Mouse (Mus musculus) limb, embryonic 15.5 days (tissue): ENCODE data around the gene P2rx4. TPM values are rescaled to one million over a fixed set of nuclear protein-coding genes. Genes with fewer than 3 reads are reported as not detected.

Source experiments
- microRNA-seq: library from miRNA; unstranded; fragments of <30 nt; microRNA quantifications from one replicate; pipeline ENCODE4, GENCODE M21; 2016
- polyA plus RNA-seq: library from polyadenylated mRNA; unstranded; fragments of >200 nt; fragmentation: Nextera tagmentation; extraction: Ambion mirVana; gene quantifications from 2 replicates; pipeline ENCODE4 v1.2.1, GENCODE M21; 2015

The P2rx4 gene
- polyA plus RNA-seq, 1 experiment from 2014 or later = 27.8 TPM

Small RNAs within 50 kb of the gene (microRNA-seq; reads per million reads assigned to microRNA genes)
- not detected for gene Mir8115

Other genes with a start within 250 kb of the P2rx4 start
- 29.1 and 29.2 TPM in 2 replicates for gene Atp2a2, start 205.3 kb upstream of the P2rx4 start, polyA plus RNA-seq
- gene Ift81, start 93.0 kb upstream of the P2rx4 start, polyA plus RNA-seq = 35.6 and 36.0 TPM in 2 replicates
- gene P2rx7, start 63.6 kb upstream of the P2rx4 start, polyA plus RNA-seq = 2.2 and 2.3 TPM in 2 replicates
- 35.5 and 37.9 TPM in 2 replicates for gene Camkk2, start 71.9 kb downstream of the P2rx4 start, polyA plus RNA-seq
- 413 and 425 TPM in 2 replicates for gene Anapc5, start 113.8 kb downstream of the P2rx4 start, polyA plus RNA-seq
- 29.2 and 31.5 TPM in 2 replicates for gene Rnf34, start 142.5 kb downstream of the P2rx4 start, polyA plus RNA-seq